Mouse (Mus musculus): Measurements from ENCODE around the gene Dek.

DNA sequence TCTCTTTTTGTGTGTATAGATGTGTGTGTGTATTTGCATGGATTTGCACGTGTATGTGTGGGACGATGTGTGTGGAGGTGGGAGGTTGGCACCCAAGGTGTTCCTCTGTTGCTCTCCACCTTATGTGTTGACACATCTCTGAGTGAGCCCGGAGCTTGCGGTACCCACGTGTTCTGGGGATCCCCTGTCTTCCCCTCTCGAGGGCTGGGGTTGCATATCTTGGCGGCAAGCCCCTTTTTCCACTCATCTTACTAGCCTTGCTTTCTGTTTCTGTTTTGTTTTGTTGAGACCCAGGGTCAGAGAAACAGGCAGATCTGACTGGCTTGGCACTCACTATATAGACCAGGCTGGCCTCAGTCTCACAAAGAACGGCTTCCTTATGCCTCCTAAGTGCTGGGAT, 27.1 kb upstream of the Dek start:
- TF ChIP-seq CTCF (IDR thresholded peaks at IDR 0.05; ENCODE audit: borderline replicate concordance, extremely low read depth, insufficient read depth, insufficient read length), result no peak
- no peak for TF ChIP-seq POLR2A (IDR thresholded peaks at IDR 0.05; ENCODE audit: borderline replicate concordance, extremely low read depth, insufficient read depth, insufficient read length, poor library complexity, severe bottlenecking)
